Mouse (Mus musculus): ENCODE results near the gene Klf1. TPM values are rescaled to one million over a fixed set of nuclear protein-coding genes. Genes with fewer than 3 reads are reported as not detected.
"Not testable (repeated sequence)": the region's sequence is repeated elsewhere in the genome, so short reads cannot be mapped to it uniquely, and the experiment has no call there.

The Klf1 gene
- total RNA-seq, 2 experiments from 2014 or later = 0.67 TPM; not detected in 1

DNA sequence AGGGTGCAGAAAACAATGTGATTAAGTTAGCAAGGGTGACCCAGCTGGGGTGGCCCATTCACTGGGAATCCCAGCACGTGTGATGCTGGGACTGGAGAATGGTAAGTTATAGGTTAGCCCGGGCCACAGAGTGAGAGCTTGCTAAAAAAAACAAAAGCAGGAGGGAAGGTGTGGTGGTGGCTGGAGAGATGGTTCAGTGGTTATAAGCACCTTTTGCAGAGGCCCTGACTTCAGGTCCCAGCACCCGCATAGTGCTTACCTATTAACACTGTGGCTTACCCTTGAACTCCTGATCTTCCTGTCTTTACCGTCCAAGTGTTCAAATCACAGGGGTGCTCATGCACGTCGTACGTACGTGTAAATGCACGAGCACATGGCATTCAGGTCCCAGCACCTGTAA lies 5.3 kb downstream of the Klf1 start:
- DNase-seq (ENCODE audit: low spot score in 2 of 2) = no peak

DNA sequence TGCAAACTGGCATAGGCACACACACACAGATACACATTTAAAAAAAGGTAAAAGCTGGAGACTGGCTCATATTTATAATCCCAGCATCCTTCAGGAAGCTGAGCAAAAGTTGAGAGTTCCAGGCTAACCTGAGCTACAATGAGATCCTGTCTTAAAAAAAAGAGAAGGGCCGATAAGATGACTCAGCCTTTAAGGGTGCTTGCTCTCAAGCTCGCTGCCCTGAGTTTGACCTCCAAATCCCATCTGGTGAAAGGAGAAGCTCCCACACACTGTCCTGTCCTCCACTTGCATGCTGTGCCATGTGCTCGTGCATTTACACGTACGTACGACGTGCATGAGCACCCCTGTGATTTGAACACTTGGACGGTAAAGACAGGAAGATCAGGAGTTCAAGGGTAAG lies 5.8 kb downstream of the Klf1 start:
- DNase-seq (ENCODE audit: low spot score in 2 of 2) = no peak

- not testable (repeated sequence) for DNase-seq (ENCODE audit: low spot score in 2 of 2)
These were observed 6.3 kb downstream of the Klf1 start for GRCm38 (mm10) chr8:84907979-84908378.

- DNase-seq (ENCODE audit: low spot score in 2 of 2) = peak; percentile 93 to 97
These were observed 6.9 kb downstream of the Klf1 start, which contains the start of gene Dnase2a for GRCm38 (mm10) chr8:84908421-84909161. Gene Dnase2a (plus strand): TSS chr8:84908560.

GRCm38 (mm10) chr8:84909162-84909767 lies 7.5 kb downstream of the Klf1 start:
- no peak for DNase-seq (ENCODE audit: low spot score in 2 of 2)

DNA sequence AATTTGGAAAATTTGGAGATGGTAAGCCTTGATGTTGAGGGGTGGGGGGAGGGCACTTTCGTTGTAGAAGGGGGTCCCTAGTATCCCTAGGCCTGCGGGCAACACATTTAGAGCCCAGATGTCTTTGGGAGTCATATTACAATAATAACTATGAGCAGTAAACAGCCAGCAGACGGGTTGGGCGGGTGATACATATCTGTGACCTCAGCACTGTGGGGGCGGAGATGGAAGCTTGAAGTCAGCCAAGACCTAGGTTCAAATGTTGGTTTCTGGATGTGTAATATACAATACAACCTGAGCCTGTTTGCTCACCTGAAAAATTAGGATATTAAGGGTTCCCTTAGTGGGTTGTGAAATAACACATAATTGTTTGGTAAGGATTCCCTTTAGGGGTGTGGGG lies 8.2 kb downstream of the Klf1 start:
- no peak for DNase-seq (ENCODE audit: low spot score in 2 of 2)

DNA sequence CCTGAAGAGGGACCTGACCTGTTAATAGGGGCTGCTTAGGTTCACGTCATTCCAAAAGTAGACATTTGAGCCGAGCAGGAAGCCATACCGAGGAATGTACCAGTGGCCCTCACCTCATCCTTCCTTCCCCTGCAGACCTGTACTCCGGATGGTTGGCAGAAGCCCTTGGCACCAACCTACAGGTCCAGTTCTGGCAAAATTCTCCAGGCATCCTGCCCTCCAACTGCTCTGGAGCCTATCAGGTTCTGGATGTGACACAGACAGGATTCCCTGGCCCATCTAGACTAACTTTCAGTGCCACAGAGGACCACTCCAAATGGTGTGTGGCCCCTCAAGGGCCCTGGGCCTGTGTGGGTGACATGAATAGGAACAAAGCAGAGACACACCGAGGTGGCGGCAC lies 8.8 kb downstream of the Klf1 start:
- no peak for DNase-seq (ENCODE audit: low spot score in 2 of 2)

DNA sequence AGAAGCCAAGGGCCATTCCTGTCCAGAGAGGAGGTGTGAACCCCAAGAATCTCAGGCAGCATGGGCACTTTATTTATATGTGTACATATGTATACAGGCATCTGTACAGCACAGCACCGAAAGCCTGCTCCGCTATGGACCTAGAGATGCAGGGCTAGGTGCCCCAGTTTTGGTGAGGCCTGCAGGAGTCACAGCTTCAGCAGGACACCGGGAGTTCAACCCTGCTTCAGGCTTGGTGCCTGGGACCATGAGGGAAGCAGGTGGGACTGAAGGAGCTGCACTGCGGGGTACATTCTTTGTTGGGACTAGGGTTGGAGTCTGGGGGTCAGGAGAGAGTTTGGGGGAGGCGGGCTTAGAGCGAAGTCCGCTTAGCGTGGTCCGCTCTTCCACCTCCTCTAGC lies 10.1 kb downstream of the Klf1 start:
- DNase-seq (ENCODE audit: low spot score in 2 of 2) = no peak

GRCm38 (mm10) chr8:84912391-84912790 lies 10.7 kb downstream of the Klf1 start:
- no peak for DNase-seq (ENCODE audit: low spot score in 2 of 2)

GRCm38 (mm10) chr8:84912895-84913501 lies 11.3 kb downstream of the Klf1 start:
- DNase-seq (ENCODE audit: low spot score in 2 of 2) = no peak

GRCm38 (mm10) chr8:84913502-84913900 lies 11.8 kb downstream of the Klf1 start:
- no peak for DNase-seq (ENCODE audit: low spot score in 2 of 2)

DNA sequence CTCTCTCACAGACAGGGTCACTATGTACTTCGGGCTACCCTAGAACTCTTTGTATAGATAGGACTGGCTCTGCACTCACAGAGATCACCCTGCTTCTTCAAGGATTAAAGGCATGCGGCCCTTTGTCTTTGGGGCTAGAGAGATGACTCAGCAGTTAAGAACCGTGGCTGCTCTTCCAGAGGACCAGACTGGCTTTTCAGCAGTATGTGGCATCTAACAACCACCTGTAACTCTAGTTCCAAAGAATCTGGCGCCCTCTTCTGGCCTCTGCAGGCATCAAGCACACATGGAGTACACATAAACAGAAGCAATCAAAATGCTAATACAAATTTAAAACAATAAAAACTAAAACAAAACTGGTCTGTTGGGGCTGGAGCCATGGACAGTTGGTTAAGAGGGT lies 12.2 kb downstream of the Klf1 start:
- no peak for DNase-seq (ENCODE audit: low spot score in 2 of 2)

GRCm38 (mm10) chr8:84915269-84915668 lies 13.5 kb downstream of the Klf1 start:
- no peak for DNase-seq (ENCODE audit: low spot score in 2 of 2)

DNA sequence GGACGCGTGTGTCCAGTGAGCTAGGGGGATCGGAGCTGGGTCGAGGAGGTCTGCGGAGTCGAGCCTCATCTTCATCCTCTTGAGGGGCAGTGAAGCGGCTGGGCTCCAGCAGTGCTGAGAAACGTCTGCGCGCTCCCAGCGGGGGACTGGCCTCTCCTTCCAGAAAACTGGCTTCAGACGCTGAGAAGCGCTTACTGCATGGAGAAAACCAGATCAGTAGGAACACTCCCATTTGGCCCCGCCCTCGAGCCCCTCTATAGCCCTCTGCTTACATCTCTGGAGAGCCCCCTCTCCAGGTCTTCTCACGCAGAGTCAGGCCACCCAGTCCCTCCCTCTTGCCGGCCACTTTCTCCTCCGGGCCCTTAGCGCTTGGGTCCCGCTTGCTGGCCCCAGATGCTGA lies 16.1 kb downstream of the Klf1 start:
- DNase-seq (ENCODE audit: low spot score in 2 of 2) = no peak

DNA sequence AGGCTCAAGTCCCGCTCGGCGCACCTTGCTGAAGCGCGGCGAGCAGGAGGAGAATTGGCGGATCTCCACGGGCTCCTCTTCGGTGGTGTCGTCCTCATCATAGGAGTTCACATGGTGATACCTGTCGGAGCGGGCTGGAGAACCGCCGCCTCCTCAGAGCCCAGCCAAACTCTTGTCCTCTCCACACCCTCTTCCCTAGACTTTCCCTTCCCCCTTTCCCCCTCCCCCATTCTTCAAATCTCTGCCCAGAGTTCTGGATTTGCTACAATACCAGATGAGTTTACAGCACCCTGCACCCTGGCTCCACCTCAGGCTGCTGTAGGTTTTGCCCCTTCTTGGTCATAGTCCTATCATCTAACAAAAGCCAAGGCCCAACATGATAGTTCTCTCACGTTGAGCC lies 16.9 kb downstream of the Klf1 start:
- no peak for DNase-seq (ENCODE audit: low spot score in 2 of 2)

- DNase-seq (ENCODE audit: low spot score in 2 of 2) = no peak
These were observed 19.9 kb downstream of the Klf1 start for GRCm38 (mm10) chr8:84921596-84921995.

- DNase-seq (ENCODE audit: low spot score in 2 of 2) = no peak
These were observed 23.8 kb downstream of the Klf1 start for GRCm38 (mm10) chr8:84925557-84925956.

GRCm38 (mm10) chr8:84927513-84927912 lies 25.8 kb downstream of the Klf1 start:
- no peak for DNase-seq (ENCODE audit: low spot score in 2 of 2)

GRCm38 (mm10) chr8:84928456-84929306 lies 27.0 kb downstream of the Klf1 start:
- DNase-seq (ENCODE audit: low spot score in 2 of 2) = peak in 1 of 2 experiments; percentile 67

DNA sequence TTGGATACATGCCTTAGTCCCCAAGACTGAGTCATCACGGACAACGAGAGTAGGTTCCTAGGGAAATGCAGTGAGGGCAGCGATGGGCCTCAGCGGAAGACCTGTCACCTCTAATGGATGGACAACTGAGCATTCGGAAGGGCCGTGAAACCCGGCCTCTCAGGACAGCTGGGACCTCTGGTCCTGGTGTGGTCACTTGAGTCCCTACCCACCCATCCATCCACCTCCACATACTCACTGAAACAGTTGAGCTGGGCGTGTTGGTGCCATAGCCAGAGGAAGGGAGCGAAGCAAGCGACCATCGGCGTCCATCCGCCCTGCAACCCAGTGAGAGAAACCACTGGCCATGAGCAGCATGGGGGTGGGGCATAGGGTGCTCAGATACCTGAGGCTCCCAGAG lies 28.9 kb downstream of the Klf1 start:
- no peak for DNase-seq (ENCODE audit: low spot score in 2 of 2)

- no peak for DNase-seq (ENCODE audit: low spot score in 2 of 2)
These were observed 32.2 kb downstream of the Klf1 start for GRCm38 (mm10) chr8:84933767-84934559.
